Mouse (Mus musculus): ENCODE measurements around the gene 2410015M20Rik.

GRCm38 (mm10) chr17:56617628-56618027 is 8.1 kb upstream of the 2410015M20Rik start:
- no peak for TF ChIP-seq CTCF (IDR thresholded peaks at IDR 0.05; ENCODE audit: low read depth, low read length)
- TF ChIP-seq POLR2A (IDR thresholded peaks at IDR 0.05; ENCODE audit: extremely low read depth, insufficient read depth, low read length): no peak
